In genomic region chr15:84408576-84408975, GRCm38 (mm10) we compare ENCODE assay signal across 14 mouse cellular contexts. TPM values are rescaled to one million over a fixed set of nuclear protein-coding genes. Genes with fewer than 3 reads are reported as not detected.
A peak's percentile ranks its signal among the peaks of the same experiment; 100 is the strongest.
DNase-seq lines count a peak whose midpoint lies in the region; ATAC-seq lines count a peak whose summit lies in the region.
"Had no signal": no experiment of that assay in that cellular context is flagged by ENCODE, and none has a peak within 500 bp of the region (broad histone marks: within the 10 kb centered on the region; RNA-seq: fewer than 3 reads in every experiment).

No protein-coding gene starts in this region.

- no peaks in the 10 kb centered on the region for H3K9me3 ChIP-seq in forebrain, embryonic 10.5 days
- no peaks in the 10 kb centered on the region for H3K9me3 ChIP-seq in forebrain, embryonic 11.5 days (ENCODE audit: control insufficient read depth, low read length)
- H3K9me3 ChIP-seq in midbrain, embryonic 10.5 days (replicated peaks), result no peaks in the 10 kb centered on the region
- H3K9me3 ChIP-seq: heart, embryonic 13.5 days had no signal

- H3K4me1 ChIP-seq in forebrain, embryonic 10.5 days, result peaks cover 50% of the 10 kb centered on the region
- peaks cover 7% of the 10 kb centered on the region; the same call in 1 of the 2 replicates for H3K4me1 ChIP-seq in forebrain, embryonic 11.5 days (replicated peaks; ENCODE audit: control insufficient read depth, insufficient read depth, low read length)
- H3K4me1 ChIP-seq in midbrain, embryonic 10.5 days, result peaks cover 52% of the 10 kb centered on the region

- H3K4me3 ChIP-seq in forebrain, embryonic 10.5 days, result no peak overlapping the region
- H3K4me3 ChIP-seq in forebrain, embryonic 11.5 days (ENCODE audit: low read depth, low read length), result no peak overlapping the region
- H3K4me3 ChIP-seq in midbrain, embryonic 10.5 days, result no peak overlapping the region
- H3K4me3 ChIP-seq: heart, embryonic 13.5 days had no signal

- H3K36me3 ChIP-seq in forebrain, embryonic 10.5 days (replicated peaks), result no peaks in the 10 kb centered on the region
- H3K36me3 ChIP-seq in forebrain, embryonic 11.5 days (ENCODE audit: control insufficient read depth, insufficient read depth, low read length), result no peaks in the 10 kb centered on the region
- H3K36me3 ChIP-seq in midbrain, embryonic 10.5 days, result peaks cover 24% of the 10 kb centered on the region
- H3K36me3 ChIP-seq: heart, embryonic 13.5 days had no signal

- no peak for ATAC-seq in forebrain, embryonic 11.5 days (replicated peaks; ENCODE audit: low FRiP score)
- ATAC-seq: Patski had no signal

- WGBS in forebrain, embryonic 10.5 days, result 38% methylated on average over 3 of the region's 3 CpGs
- WGBS in forebrain, embryonic 11.5 days, result 31% methylated on average over 3 of the region's 3 CpGs
- 45% methylated on average over 3 of the region's 3 CpGs for WGBS in midbrain, embryonic 10.5 days

- no peak for DNase-seq in forebrain, embryonic 10.5 days (ENCODE audit: extremely low spot score, low spot score)
- DNase-seq in forebrain, embryonic 11.5 days (ENCODE audit: low spot score), result no peak
- peak; percentile 27 to 29 for DNase-seq in right cerebral cortex, adult 2 months (ENCODE audit: low spot score in 2 of 2)
- no peak for DNase-seq in right cerebral cortex, postnatal 25 days
- no peak for DNase-seq in midbrain, embryonic 10.5 days (ENCODE audit: low spot score)
- no peak for DNase-seq in liver
- DNase-seq in ovary, postnatal 10 days (ENCODE audit: low spot score), result no peak
- no peak for DNase-seq in gastrocnemius, postnatal 10 days
- DNase-seq: cerebellum, postnatal 25 days; gastrocnemius, postnatal 25 days; thymus, adult 18-20 months had no signal

- 0 out of 2 replicates have a peak overlapping the region, but pooled peaks have one; percentile 15 for H3K27ac ChIP-seq in forebrain, embryonic 10.5 days
- H3K27ac ChIP-seq in forebrain, embryonic 11.5 days (ENCODE audit: low read depth, low read length), result no peak overlapping the region
- peak overlapping the region; percentile 68 for H3K27ac ChIP-seq in midbrain, embryonic 10.5 days (replicated peaks)
- H3K27ac ChIP-seq: heart, embryonic 13.5 days; macrophage had no signal

- no peak overlapping the region for H3K9ac ChIP-seq in forebrain, embryonic 11.5 days (ENCODE audit: low read length)
- H3K9ac ChIP-seq: heart, embryonic 13.5 days had no signal

- peaks cover 39% of the 10 kb centered on the region for H3K27me3 ChIP-seq in forebrain, embryonic 10.5 days (ENCODE audit: poor library complexity, severe bottlenecking)
- no peaks in the 10 kb centered on the region for H3K27me3 ChIP-seq in forebrain, embryonic 11.5 days (ENCODE audit: control insufficient read depth, insufficient read depth, low read length)
- peaks cover 30% of the 10 kb centered on the region for H3K27me3 ChIP-seq in midbrain, embryonic 10.5 days (ENCODE audit: low read depth, poor library complexity, severe bottlenecking)
- H3K27me3 ChIP-seq: Patski had no signal

- no peak overlapping the region for H3K4me2 ChIP-seq in forebrain, embryonic 11.5 days (ENCODE audit: low read depth, low read length, severe bottlenecking)
- H3K4me2 ChIP-seq: heart, embryonic 13.5 days had no signal

RNA-seq across cellular contexts. Expression of gene Shisal1, which starts 38.3 kb away (rescaled TPM):
- 1.0 TPM in 2 replicates for polyA plus RNA-seq in forebrain, embryonic 10.5 days (2016; fragmentation: Nextera tagmentation; extraction: Ambion mirVana)
- 3.8 and 4.4 TPM in 2 replicates for polyA plus RNA-seq in forebrain, embryonic 11.5 days (2014; fragmentation: Nextera tagmentation; extraction: Ambion mirVana)
- 5.7 and 11.4 TPM in 2 replicates for polyA plus RNA-seq in midbrain, embryonic 10.5 days (2016; fragmentation: Nextera tagmentation; extraction: Ambion mirVana)
- total RNA-seq in gastrocnemius, postnatal 10 days (2021), result 10 to 100 TPM; 11.1 to 16.4 TPM
- polyA plus RNA-seq: macrophage had no signal

Comparison
In these comparisons a context has a peak if more than half of its experiments do, and no peak if none do; other contexts are left out.
1. DNase-seq: peak in right cerebral cortex, adult 2 months (2 of 2); none in forebrain, embryonic 10.5 days (single experiment), forebrain, embryonic 11.5 days (single experiment), right cerebral cortex, postnatal 25 days (single experiment), midbrain, embryonic 10.5 days (single experiment), liver (single experiment), ovary, postnatal 10 days (single experiment) and gastrocnemius, postnatal 10 days (single experiment).